Mouse (Mus musculus): Measurements from ENCODE around the gene Gpd1.

Gene Gpd1

GRCm38 (mm10) chr15:99772925-99773324, 55.6 kb downstream of the Gpd1 start:
- DNase-seq: no peak
